ENCODE assay signal across 18 mouse cellular contexts in the genomic region with DNA sequence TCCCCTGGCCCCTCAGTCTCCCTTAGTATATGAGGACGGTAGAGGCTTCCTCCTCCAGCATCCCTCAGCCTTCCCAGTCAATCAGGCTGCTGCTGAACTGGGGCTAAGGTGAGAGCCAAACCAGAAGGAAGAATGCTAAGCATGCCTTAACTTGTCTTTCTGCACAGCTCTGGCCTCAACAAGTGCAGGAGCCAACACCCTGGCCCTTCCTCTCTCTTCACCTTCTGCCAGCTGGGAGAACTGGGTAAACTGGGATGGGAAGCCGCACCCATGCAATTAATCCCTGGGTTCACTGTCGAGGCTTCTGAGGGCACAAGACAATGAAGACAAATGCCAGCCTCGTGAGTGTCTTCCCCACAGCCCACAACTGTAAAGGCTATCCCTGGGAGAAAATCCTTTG. TPM values are rescaled to one million over a fixed set of nuclear protein-coding genes. Genes with fewer than 3 reads are reported as not detected.
DNase-seq lines count a peak whose midpoint lies in the region; ATAC-seq lines count a peak whose summit lies in the region.
"Had no signal": no experiment of that assay in that cellular context is flagged by ENCODE, and none has a peak within 500 bp of the region (broad histone marks: within the 10 kb centered on the region; RNA-seq: fewer than 3 reads in every experiment).

No protein-coding gene starts in this region.

- no peaks in the 10 kb centered on the region for H3K27me3 ChIP-seq in stomach, embryonic 16.5 days (ENCODE audit: control insufficient read depth, insufficient read depth, low read length)
- no peaks in the 10 kb centered on the region for H3K27me3 ChIP-seq in forebrain, embryonic 14.5 days (replicated peaks; ENCODE audit: control insufficient read depth, insufficient read depth, low read length)
- no peaks in the 10 kb centered on the region for H3K27me3 ChIP-seq in kidney, embryonic 15.5 days
- H3K27me3 ChIP-seq: embryonic facial prominence, embryonic 12.5 days; forebrain, embryonic 13.5 days had no signal

- no peaks in the 10 kb centered on the region for H3K9me3 ChIP-seq in stomach, embryonic 16.5 days (replicated peaks; ENCODE audit: control insufficient read depth, low read length)
- 0 out of 2 replicates have a peak, but pooled peaks cover 3% of the 10 kb centered on the region for H3K9me3 ChIP-seq in forebrain, embryonic 14.5 days (replicated peaks; ENCODE audit: control insufficient read depth, low read length)
- H3K9me3 ChIP-seq in kidney, embryonic 15.5 days (replicated peaks), result no peaks in the 10 kb centered on the region
- H3K9me3 ChIP-seq: embryonic facial prominence, embryonic 12.5 days; forebrain, embryonic 13.5 days had no signal

- H3K4me3 ChIP-seq in stomach, embryonic 16.5 days (replicated peaks; ENCODE audit: low read length), result no peak overlapping the region
- H3K4me3 ChIP-seq in forebrain, embryonic 14.5 days (ENCODE audit: low read depth, low read length), result no peak overlapping the region
- H3K4me3 ChIP-seq in kidney, embryonic 15.5 days (replicated peaks), result no peak overlapping the region
- H3K4me3 ChIP-seq: embryonic facial prominence, embryonic 12.5 days; forebrain, embryonic 13.5 days had no signal

- no peak overlapping the region for H3K4me2 ChIP-seq in stomach, embryonic 16.5 days (ENCODE audit: low read depth, low read length)
- H3K4me2 ChIP-seq in forebrain, embryonic 14.5 days (ENCODE audit: low read length), result no peak overlapping the region
- no peak overlapping the region for H3K4me2 ChIP-seq in kidney, embryonic 15.5 days
- H3K4me2 ChIP-seq: embryonic facial prominence, embryonic 12.5 days; forebrain, embryonic 13.5 days had no signal

- H3K27ac ChIP-seq in stomach, embryonic 16.5 days (ENCODE audit: low read length), result peak overlapping the region; percentile 64; the same call in 1 of the 2 replicates
- H3K27ac ChIP-seq in forebrain, embryonic 14.5 days (ENCODE audit: low read depth, low read length), result no peak overlapping the region
- H3K27ac ChIP-seq in kidney, embryonic 15.5 days, result no peak overlapping the region
- H3K27ac ChIP-seq: embryonic facial prominence, embryonic 12.5 days; forebrain, embryonic 13.5 days had no signal

- no peaks in the 10 kb centered on the region for H3K36me3 ChIP-seq in stomach, embryonic 16.5 days (ENCODE audit: control insufficient read depth, insufficient read depth, low read length)
- no peaks in the 10 kb centered on the region for H3K36me3 ChIP-seq in forebrain, embryonic 14.5 days (ENCODE audit: control insufficient read depth, insufficient read depth, low read length)
- H3K36me3 ChIP-seq in kidney, embryonic 15.5 days, result no peaks in the 10 kb centered on the region
- H3K36me3 ChIP-seq: embryonic facial prominence, embryonic 12.5 days had no signal

- peak; percentile 50; the same call in 1 of the 2 replicates for ATAC-seq in stomach, embryonic 16.5 days (ENCODE audit: insufficient read depth, low FRiP score)
- ATAC-seq in forebrain, embryonic 14.5 days, result no peak
- no peak for ATAC-seq in kidney, embryonic 15.5 days (replicated peaks; ENCODE audit: low FRiP score)
- ATAC-seq: forebrain, embryonic 13.5 days; forebrain, embryonic 16.5 days had no signal

- no peak overlapping the region for H3K9ac ChIP-seq in stomach, embryonic 16.5 days (ENCODE audit: low read length)
- H3K9ac ChIP-seq in forebrain, embryonic 14.5 days (ENCODE audit: low read length), result no peak overlapping the region
- H3K9ac ChIP-seq in kidney, embryonic 15.5 days, result no peak overlapping the region
- H3K9ac ChIP-seq: embryonic facial prominence, embryonic 12.5 days; forebrain, embryonic 13.5 days had no signal

- 76% methylated on average over 4 of the region's 4 CpGs for WGBS in stomach, embryonic 16.5 days
- 78% methylated on average over 4 of the region's 4 CpGs for WGBS in forebrain, embryonic 14.5 days
- 76% methylated on average over 4 of the region's 4 CpGs for WGBS in kidney, embryonic 15.5 days

- H3K4me1 ChIP-seq in stomach, embryonic 16.5 days (ENCODE audit: control insufficient read depth, insufficient read depth, low read length), result no peaks in the 10 kb centered on the region
- no peaks in the 10 kb centered on the region for H3K4me1 ChIP-seq in forebrain, embryonic 14.5 days (ENCODE audit: control insufficient read depth, insufficient read depth, low read length)
- no peaks in the 10 kb centered on the region for H3K4me1 ChIP-seq in kidney, embryonic 15.5 days
- H3K4me1 ChIP-seq: embryonic facial prominence, embryonic 12.5 days; forebrain, embryonic 13.5 days had no signal

- peak; percentile 55 for DNase-seq in urinary bladder, postnatal 14 days (ENCODE audit: low spot score)
- no peak for DNase-seq in urinary bladder, postnatal 10 days (ENCODE audit: low spot score)
- DNase-seq in forebrain, embryonic 14.5 days (ENCODE audit: low spot score), result no peak
- DNase-seq: adrenal gland, adult 2 months; adrenal gland, postnatal 10 days; adrenal gland, postnatal 25 days; cerebellum, adult 11 months; cerebellum, adult 18-20 months; cerebellum, adult 8-10 months; cerebellum, adult 9-11 months; cerebellum, postnatal 14 days; cerebellum, postnatal 36 days; embryo, embryonic 11 days had no signal

RNA-seq across cellular contexts. Expression of a gene that starts 19.9 kb away (rescaled TPM):
- polyA plus RNA-seq in stomach, embryonic 16.5 days (2015; fragmentation: Nextera tagmentation; extraction: Ambion mirVana), result 76.5 and 76.8 TPM in 2 replicates
- polyA plus RNA-seq in forebrain, embryonic 14.5 days (2014; fragmentation: Nextera tagmentation; extraction: Ambion mirVana), result 120 and 133 TPM in 2 replicates
- 75.5 and 75.7 TPM in 2 replicates for polyA plus RNA-seq in kidney, embryonic 15.5 days (2015; fragmentation: Nextera tagmentation; extraction: Ambion mirVana)

RNA-seq across cellular contexts. Expression of a gene that starts 35.3 kb away (rescaled TPM):
- polyA plus RNA-seq in stomach, embryonic 16.5 days (2015; fragmentation: Nextera tagmentation; extraction: Ambion mirVana), result 8.1 and 8.6 TPM in 2 replicates
- polyA plus RNA-seq in forebrain, embryonic 14.5 days (2014; fragmentation: Nextera tagmentation; extraction: Ambion mirVana), result 50.8 and 78.5 TPM in 2 replicates
- polyA plus RNA-seq in kidney, embryonic 15.5 days (2015; fragmentation: Nextera tagmentation; extraction: Ambion mirVana), result 10.8 and 11.0 TPM in 2 replicates
